ENCODE assay signal across 8 mouse cellular contexts in genomic region chr10:80742180-80742978, GRCm38 (mm10). TPM values are rescaled to one million over a fixed set of nuclear protein-coding genes. Genes with fewer than 3 reads are reported as not detected.
DNase-seq lines count a peak whose midpoint lies in the region; ATAC-seq and TF ChIP-seq lines count a peak whose summit lies in the region.

Gene Ap3d1 (minus strand): TSS chr10:80742264.

- TF ChIP-seq CTCF in kidney, adult 2 months (conservative IDR thresholded peaks at IDR 0.05; ENCODE audit: insufficient read depth, insufficient read length, low read depth, low read length) = no peak
- TF ChIP-seq CTCF in spleen, adult 2 months (IDR thresholded peaks at IDR 0.05; ENCODE audit: extremely low read depth, insufficient read depth, insufficient read length, insufficient replicate concordance) = 0 out of 2 replicates have a peak, but pooled peaks have one; percentile 2

- no peaks in the 10 kb centered on the region for H3K9me3 ChIP-seq in embryonic facial prominence, embryonic 13.5 days
- H3K9me3 ChIP-seq in limb, embryonic 12.5 days = no peaks in the 10 kb centered on the region
- H3K9me3 ChIP-seq in midbrain, embryonic 15.5 days = no peaks in the 10 kb centered on the region

- peak within 1 kb of the TSS; percentile 98 for H3K4me3 ChIP-seq in embryonic facial prominence, embryonic 13.5 days
- peak within 1 kb of the TSS; percentile 98 for H3K4me3 ChIP-seq in kidney, adult 2 months (ENCODE audit: insufficient read depth, low read depth, low read length)
- peak within 1 kb of the TSS; percentile 97 for H3K4me3 ChIP-seq in limb, embryonic 12.5 days (replicated peaks)
- H3K4me3 ChIP-seq in midbrain, embryonic 15.5 days = peak within 1 kb of the TSS; percentile 96
- peak within 1 kb of the TSS; percentile 84 for H3K4me3 ChIP-seq in spleen, adult 2 months (ENCODE audit: extremely low read depth, insufficient read depth, insufficient read length)

- no peak for TF ChIP-seq POLR2A in kidney, adult 2 months (IDR thresholded peaks at IDR 0.05; ENCODE audit: low read depth, low read length)
- TF ChIP-seq POLR2A in spleen, adult 2 months (IDR thresholded peaks at IDR 0.05; ENCODE audit: low read depth, low read length) = 0 out of 2 replicates have a peak, but pooled peaks have one; percentile 28

- H3K4me1 ChIP-seq in embryonic facial prominence, embryonic 13.5 days = peaks cover 26% of the 10 kb centered on the region
- peaks cover 20% of the 10 kb centered on the region for H3K4me1 ChIP-seq in kidney, adult 2 months (ENCODE audit: control insufficient read depth, insufficient read depth, low read length)
- H3K4me1 ChIP-seq in limb, embryonic 12.5 days (replicated peaks) = peaks cover 23% of the 10 kb centered on the region
- peaks cover 41% of the 10 kb centered on the region for H3K4me1 ChIP-seq in midbrain, embryonic 15.5 days
- H3K4me1 ChIP-seq in spleen, adult 2 months (ENCODE audit: control insufficient read depth, insufficient read depth, insufficient read length) = peaks cover 12% of the 10 kb centered on the region; the same call in 1 of the 2 replicates

- H3K27me3 ChIP-seq in embryonic facial prominence, embryonic 13.5 days = no peaks in the 10 kb centered on the region
- H3K27me3 ChIP-seq in kidney, adult 2 months (replicated peaks; ENCODE audit: control insufficient read depth, insufficient read depth, low read length) = no peaks in the 10 kb centered on the region
- H3K27me3 ChIP-seq in limb, embryonic 12.5 days = no peaks in the 10 kb centered on the region
- no peaks in the 10 kb centered on the region for H3K27me3 ChIP-seq in midbrain, embryonic 15.5 days (replicated peaks)
- H3K27me3 ChIP-seq in spleen, adult 2 months (ENCODE audit: control insufficient read depth, insufficient read depth, low read length) = no peaks in the 10 kb centered on the region

- peak within 1 kb of the TSS; percentile 97 for H3K9ac ChIP-seq in embryonic facial prominence, embryonic 13.5 days
- peak within 1 kb of the TSS; percentile 93 for H3K9ac ChIP-seq in limb, embryonic 12.5 days (replicated peaks)
- H3K9ac ChIP-seq in midbrain, embryonic 15.5 days = peak within 1 kb of the TSS; percentile 97

- ATAC-seq in embryonic facial prominence, embryonic 13.5 days (ENCODE audit: insufficient number of reproducible peaks, insufficient read depth, low FRiP score, low TSS enrichment, low read depth) = peak; percentile 98
- peak; percentile 98 for ATAC-seq in limb, embryonic 12.5 days (ENCODE audit: insufficient number of reproducible peaks, insufficient read depth, low FRiP score, low TSS enrichment, low read depth)
- ATAC-seq in midbrain, embryonic 15.5 days (replicated peaks) = peak; percentile 99

- peak; percentile 96 for DNase-seq in 3134 (ENCODE audit: extremely low read depth, insufficient read length, low spot score)
- peak; percentile 97 for DNase-seq in adrenal gland, postnatal 36 days
- peak; percentile 99 to 100 for DNase-seq in heart, adult 18-20 months
- DNase-seq in kidney, adult 2 months = peak; percentile 100
- DNase-seq in spleen, adult 2 months (ENCODE audit: low read depth in 1 of 2, low spot score in 2 of 2) = peak; percentile 96 to 99

- peaks cover 9% of the 10 kb centered on the region; the same call in 1 of the 2 replicates for H3K36me3 ChIP-seq in embryonic facial prominence, embryonic 13.5 days
- no peaks in the 10 kb centered on the region for H3K36me3 ChIP-seq in kidney, adult 2 months (ENCODE audit: control insufficient read depth, insufficient read depth, low read length)
- H3K36me3 ChIP-seq in limb, embryonic 12.5 days = peaks cover 6% of the 10 kb centered on the region
- no peaks in the 10 kb centered on the region for H3K36me3 ChIP-seq in midbrain, embryonic 15.5 days (replicated peaks)
- H3K36me3 ChIP-seq in spleen, adult 2 months (ENCODE audit: control insufficient read depth, insufficient read depth, low read length) = no peaks in the 10 kb centered on the region

- H3K4me2 ChIP-seq in embryonic facial prominence, embryonic 13.5 days = peak within 1 kb of the TSS; percentile 95
- peak within 1 kb of the TSS; percentile 97 for H3K4me2 ChIP-seq in limb, embryonic 12.5 days
- peak within 1 kb of the TSS; percentile 89 for H3K4me2 ChIP-seq in midbrain, embryonic 15.5 days

- H3K27ac ChIP-seq in embryonic facial prominence, embryonic 13.5 days = peak within 1 kb of the TSS; percentile 85
- H3K27ac ChIP-seq in kidney, adult 2 months (ENCODE audit: insufficient read depth, low read depth, low read length) = peak within 1 kb of the TSS; percentile 53
- H3K27ac ChIP-seq in limb, embryonic 12.5 days = peak within 1 kb of the TSS; percentile 85
- peak within 1 kb of the TSS; percentile 88 for H3K27ac ChIP-seq in midbrain, embryonic 15.5 days
- H3K27ac ChIP-seq in spleen, adult 2 months (ENCODE audit: insufficient read depth, low read length) = peak within 1 kb of the TSS; percentile 69

- WGBS in embryonic facial prominence, embryonic 13.5 days = 1% methylated on average over 24 of the region's 25 CpGs
- 2% methylated on average over 25 of the region's 25 CpGs for WGBS in kidney, adult 2 months
- WGBS in limb, embryonic 12.5 days = 2% methylated on average over 24 of the region's 25 CpGs
- WGBS in midbrain, embryonic 15.5 days = 1% methylated on average over 25 of the region's 25 CpGs
- WGBS in spleen, adult 2 months = 2% methylated on average over 24 of the region's 25 CpGs

RNA-seq across cellular contexts. Expression of gene Ap3d1, which starts in this region (rescaled TPM):
- 10 to 100 TPM; 80.3 to 99.6 TPM for total RNA-seq in adrenal gland, postnatal 36 days (2021)
- 73.3 and 73.5 TPM in 2 replicates for polyA plus RNA-seq in embryonic facial prominence, embryonic 13.5 days (2015; fragmentation: Nextera tagmentation; extraction: Ambion mirVana)
- total RNA-seq in heart, adult 18-20 months (2021) = 10 to 100 TPM; 42.3 to 45.0 TPM
- polyA plus RNA-seq in kidney, adult 2 months (2012; rRNA removed) = 87.7 and 105 TPM in 2 replicates
- polyA plus RNA-seq in limb, embryonic 12.5 days (2016; fragmentation: Nextera tagmentation; extraction: Ambion mirVana) = 73.8 and 76.8 TPM in 2 replicates
- polyA plus RNA-seq in midbrain, embryonic 15.5 days (2015; fragmentation: Nextera tagmentation; extraction: Ambion mirVana) = 117 and 122 TPM in 2 replicates
- 92.5 and 111 TPM in 2 replicates for polyA plus RNA-seq in spleen, adult 2 months (2012; rRNA removed)

Comparison
In these comparisons a context has a peak if more than half of its experiments do, and no peak if none do; other contexts are left out.
1. Peak in every context shown above with its lines: DNase-seq, ATAC-seq, H3K4me3 ChIP-seq and H3K27ac ChIP-seq.